Mouse (Mus musculus) MEL (cell line): ENCODE data around the gene Ubtd2. TPM values are rescaled to one million over a fixed set of nuclear protein-coding genes. Genes with fewer than 3 reads are reported as not detected.
A peak's percentile ranks its signal among the peaks of the same experiment; 100 is the strongest.

ENCODE experiments used
- DNase-seq: peaks from one replicate; pipeline ENCODE4 v3.0.0; 2011; ENCODE audit warnings: low read depth, low spot score
- H3K27ac ChIP-seq: 2 replicates; pipeline ENCODE4 v1.5.1; 2012; ENCODE audit warnings: low read depth, mild to moderate bottlenecking, control low read depth, low read length, moderate library complexity; ENCODE audit not compliant: control insufficient read depth
- H3K27me3 ChIP-seq, 2 experiments: fragments of 150-350 bp in 1 of 2; sonication (generic) in 1 of 2; 2 replicates each; pipeline ENCODE4 v1.6.1; 2012; ENCODE audit warnings: low read length in 2 of 2, mild to moderate bottlenecking in 2 of 2, improper control_type of control experiment in 1 of 2, moderate library complexity in 1 of 2; ENCODE audit not compliant: insufficient read depth in 2 of 2, control insufficient read depth in 1 of 2
- H3K36me3 ChIP-seq, 2 experiments: 2 replicates each; pipeline ENCODE4 v1.6.1; 2012 to 2014; ENCODE audit warnings: low read length in 2 of 2, improper control_type of control experiment in 1 of 2, inconsistent platforms in 1 of 2, mild to moderate bottlenecking in 1 of 2; ENCODE audit not compliant: insufficient read depth in 2 of 2, control insufficient read depth in 1 of 2
- H3K4me1 ChIP-seq, 2 experiments: fragments of 150-350 bp in 1 of 2; sonication (generic) in 1 of 2; 2 replicates each; pipeline ENCODE4 v1.6.1; 2012; ENCODE audit warnings: low read length in 2 of 2, improper control_type of control experiment in 1 of 2, mild to moderate bottlenecking in 1 of 2; ENCODE audit not compliant: insufficient read depth in 2 of 2, control insufficient read depth in 1 of 2
- H3K4me3 ChIP-seq, 2 experiments: fragments of 150-350 bp in 1 of 2; sonication (generic) in 1 of 2; 2 replicates each; pipeline ENCODE4 v1.5.1; 2012; ENCODE audit warnings: low read depth in 2 of 2, low read length in 2 of 2, mild to moderate bottlenecking in 2 of 2, moderate library complexity in 2 of 2, control low read depth in 1 of 2, improper control_type of control experiment in 1 of 2; ENCODE audit not compliant: control insufficient read depth in 1 of 2, insufficient read depth in 1 of 2
- H3K79me2 ChIP-seq: 2 replicates; pipeline ENCODE4 v1.6.1; 2012; ENCODE audit warnings: mild to moderate bottlenecking, low read length, moderate library complexity; ENCODE audit not compliant: control insufficient read depth, poor library complexity, insufficient read depth
- H3K9ac ChIP-seq: 2 replicates; pipeline ENCODE4 v1.6.1; 2012; ENCODE audit warnings: low read depth, mild to moderate bottlenecking, control low read depth, low read length, moderate library complexity; ENCODE audit not compliant: control insufficient read depth, poor library complexity, severe bottlenecking
- H3K9me3 ChIP-seq: fragments of 150-350 bp; sonication (generic); replicated peaks from 2 replicates; pipeline ENCODE4 v1.6.1; 2012; ENCODE audit warnings: mild to moderate bottlenecking, low read length, improper control_type of control experiment, moderate library complexity; ENCODE audit not compliant: insufficient read depth
- CHD2 ChIP-seq: IDR thresholded peaks from 2 replicates; pipeline ENCODE4 v1.6.1; 2011; ENCODE audit warnings: low read length, improper control_type of control experiment
- CTCF ChIP-seq, 3 experiments: IDR thresholded peaks in 2 of 3; conservative IDR thresholded peaks in 1 of 3; 2 replicates each; pipeline ENCODE4 v1.5.1; 2011 to 2012; ENCODE audit warnings: low read length in 3 of 3, low read depth in 2 of 3, mild to moderate bottlenecking in 2 of 3, improper control_type of control experiment in 1 of 3, inconsistent platforms in 1 of 3, mixed read lengths in 1 of 3, moderate library complexity in 1 of 3; ENCODE audit not compliant: control insufficient read depth in 1 of 3, insufficient read depth in 1 of 3, poor library complexity in 1 of 3, severe bottlenecking in 1 of 3
- E2F4 ChIP-seq: IDR thresholded peaks from 2 replicates; pipeline ENCODE4 v1.6.1; 2011; ENCODE audit warnings: low read depth, low read length, improper control_type of control experiment, borderline replicate concordance
- ELF1 ChIP-seq: IDR thresholded peaks from 2 replicates; pipeline ENCODE4 v1.6.1; 2014; ENCODE audit warnings: low read depth, mild to moderate bottlenecking, inconsistent platforms, low read length, improper control_type of control experiment, moderate library complexity
- ETS1 ChIP-seq: IDR thresholded peaks from 2 replicates; pipeline ENCODE4 v1.6.1; 2012; ENCODE audit warnings: low read depth, mild to moderate bottlenecking, inconsistent platforms, low read length, improper control_type of control experiment, moderate library complexity
- GABPA ChIP-seq: IDR thresholded peaks from 2 replicates; pipeline ENCODE4 v1.6.1; 2012; ENCODE audit warnings: low read depth, mild to moderate bottlenecking, inconsistent platforms, low read length, improper control_type of control experiment, moderate library complexity
- GATA1 ChIP-seq: IDR thresholded peaks from 2 replicates; pipeline ENCODE4 v1.6.1; 2011; ENCODE audit warnings: low read depth, low read length, improper control_type of control experiment
- JUND ChIP-seq: IDR thresholded peaks from 2 replicates; pipeline ENCODE4 v1.6.1; 2011; ENCODE audit warnings: low read depth, mild to moderate bottlenecking, improper control_type of control experiment, low read length
- KAT2A ChIP-seq: conservative IDR thresholded peaks from 2 replicates; pipeline ENCODE4 v1.6.1; 2012; ENCODE audit warnings: low read depth, low read length, improper control_type of control experiment, inconsistent platforms
- MEF2A ChIP-seq: IDR thresholded peaks from 2 replicates; pipeline ENCODE4 v1.6.1; 2014; ENCODE audit warnings: low read depth, mild to moderate bottlenecking, inconsistent platforms, low read length, improper control_type of control experiment; ENCODE audit not compliant: poor library complexity, insufficient replicate concordance, severe bottlenecking; ENCODE audit errors: extremely low read depth
- NELFE ChIP-seq: IDR thresholded peaks from 2 replicates; pipeline ENCODE4 v1.6.1; 2011; ENCODE audit warnings: low read depth, low read length, improper control_type of control experiment
- POLR2AphosphoS5 ChIP-seq: IDR thresholded peaks from 2 replicates; pipeline ENCODE4 v1.6.1; 2012; ENCODE audit warnings: low read depth, borderline replicate concordance, mild to moderate bottlenecking, inconsistent platforms, low read length, moderate library complexity, mixed read lengths
- RAD21 ChIP-seq: IDR thresholded peaks from 2 replicates; pipeline ENCODE4 v1.6.1; 2011; ENCODE audit warnings: mild to moderate bottlenecking, low read depth, low read length, improper control_type of control experiment
- SIN3A ChIP-seq: IDR thresholded peaks from 2 replicates; pipeline ENCODE4 v1.6.1; 2012; ENCODE audit warnings: low read length, improper control_type of control experiment, inconsistent platforms
- SMC3 ChIP-seq: IDR thresholded peaks from 2 replicates; pipeline ENCODE4 v1.6.1; 2011; ENCODE audit warnings: low read depth, low read length, improper control_type of control experiment
- TAL1 ChIP-seq: IDR thresholded peaks from 2 replicates; pipeline ENCODE4 v1.6.1; 2012; ENCODE audit warnings: mild to moderate bottlenecking, inconsistent platforms, low read length, moderate library complexity, mixed read lengths
- TCF12 ChIP-seq: IDR thresholded peaks from 2 replicates; pipeline ENCODE4 v1.6.1; 2014; ENCODE audit warnings: low read depth, mild to moderate bottlenecking, inconsistent platforms, low read length, improper control_type of control experiment, moderate library complexity
- UBTF ChIP-seq: IDR thresholded peaks from 2 replicates; pipeline ENCODE4 v1.6.1; 2012; ENCODE audit warnings: low read depth, mild to moderate bottlenecking, inconsistent platforms, low read length, improper control_type of control experiment, moderate library complexity, borderline replicate concordance; ENCODE audit not compliant: insufficient read depth
- ZC3H11A ChIP-seq: IDR thresholded peaks from 2 replicates; pipeline ENCODE4 v1.6.1; 2012; ENCODE audit warnings: low read depth, mild to moderate bottlenecking, inconsistent platforms, low read length, improper control_type of control experiment
- ZKSCAN1 ChIP-seq: IDR thresholded peaks from 2 replicates; pipeline ENCODE4 v1.6.1; 2012; ENCODE audit warnings: low read depth, mild to moderate bottlenecking, inconsistent platforms, low read length, improper control_type of control experiment, moderate library complexity
- ZNF384 ChIP-seq: IDR thresholded peaks from 2 replicates; pipeline ENCODE4 v1.6.1; 2012; ENCODE audit warnings: low read depth, mild to moderate bottlenecking, inconsistent platforms, low read length, improper control_type of control experiment
- polyA plus RNA-seq, 2 experiments: library from polyadenylated mRNA; stranded (reverse) in 1 of 2; unstranded in 1 of 2; fragments of >175 nt in 1 of 2; fragments of >200 nt in 1 of 2; gene quantifications; 2 replicates each; pipeline versions ENCODE4 v1.2.1 to v1.2.4; 2012; ENCODE audit warnings: low replicate concordance in 2 of 2, low read depth in 1 of 2; ENCODE audit not compliant: insufficient read length in 2 of 2, insufficient read depth in 1 of 2, missing spikeins in 1 of 2
- total RNA-seq: library from RNA; depleted of rRNA; stranded (reverse); fragments of 300-350 nt; gene quantifications from 2 replicates; pipeline ENCODE4 v1.2.3, GENCODE M21; 2012

Ubtd2 gene
- total and polyA plus RNA-seq, 3 experiments, result 25.7 to 28.7 TPM; not detected in 1

GRCm38 (mm10) chr11:32499931-32500330 lies 44.8 kb downstream of the Ubtd2 start:
- Histone ChIP-seq H3K4me3 (no peak overlapping the region), H3K9me3 (no peaks in the 10 kb centered on the region), H3K79me2 (no peaks in the 10 kb centered on the region), H3K27ac (no peak overlapping the region), H3K9ac (no peak overlapping the region), H3K36me3 (no peaks in the 10 kb centered on the region; a peak in 1 of 4 replicates), H3K27me3 (no peaks in the 10 kb centered on the region)
- no peak for DNase-seq
- TF ChIP-seq NELFE (no peak), E2F4 (no peak), GABPA (no peak), RAD21 (peak; percentile 25; the same call in 1 of the 2 replicates), UBTF (no peak), SIN3A (no peak), MEF2A (no peak), ZC3H11A (no peak), ELF1 (no peak), KAT2A (no peak), GATA1 (no peak), ZKSCAN1 (no peak), TCF12 (no peak), ZNF384 (no peak), TAL1 (no peak), POLR2AphosphoS5 (no peak), CTCF (IDR thresholded peaks at IDR 0.05 in 2 of 3, conservative IDR thresholded peaks at IDR 0.05 in 1 of 3; ENCODE audit: control insufficient read depth in 1 of 3, insufficient read depth in 1 of 3, low read depth in 2 of 3, low read length in 3 of 3, poor library complexity in 1 of 3, severe bottlenecking in 1 of 3) (peak in 2 of 3 experiments; percentile 34 to 42; a peak in 4 of 6 replicates), CHD2 (no peak), SMC3 (peak; percentile 44), ETS1 (no peak), JUND (no peak)
- TF ChIP-seq, all 39 proteins: peak for 3
- no peaks in the 10 kb centered on the region for H3K4me1 ChIP-seq

- no peaks in the 10 kb centered on the region for H3K79me2 ChIP-seq
- DNase-seq, result no peak
- TF ChIP-seq ETS1 (no peak), E2F4 (no peak)
- H3K9ac ChIP-seq, result no peak overlapping the region
- no peaks in the 10 kb centered on the region for H3K4me1 ChIP-seq
- H3K36me3 ChIP-seq, result no peaks in the 10 kb centered on the region; a peak in 1 of 4 replicates
- H3K27ac ChIP-seq, result no peak overlapping the region
- no peaks in the 10 kb centered on the region for H3K27me3 ChIP-seq
- H3K9me3 ChIP-seq, result no peaks in the 10 kb centered on the region
- H3K4me3 ChIP-seq, result no peak overlapping the region
Measured at GRCm38 (mm10) chr11:32503711-32504110, 48.5 kb downstream of the Ubtd2 start.
